Mouse (Mus musculus): Measurements from ENCODE around the gene Ffar2. TPM values are rescaled to one million over a fixed set of nuclear protein-coding genes. Genes with fewer than 3 reads are reported as not detected.
A peak's percentile ranks its signal among the peaks of the same experiment; 100 is the strongest.

Ffar2 gene
- polyA plus RNA-seq, 1 experiment from 2014 or later = 0.50 TPM

DNA sequence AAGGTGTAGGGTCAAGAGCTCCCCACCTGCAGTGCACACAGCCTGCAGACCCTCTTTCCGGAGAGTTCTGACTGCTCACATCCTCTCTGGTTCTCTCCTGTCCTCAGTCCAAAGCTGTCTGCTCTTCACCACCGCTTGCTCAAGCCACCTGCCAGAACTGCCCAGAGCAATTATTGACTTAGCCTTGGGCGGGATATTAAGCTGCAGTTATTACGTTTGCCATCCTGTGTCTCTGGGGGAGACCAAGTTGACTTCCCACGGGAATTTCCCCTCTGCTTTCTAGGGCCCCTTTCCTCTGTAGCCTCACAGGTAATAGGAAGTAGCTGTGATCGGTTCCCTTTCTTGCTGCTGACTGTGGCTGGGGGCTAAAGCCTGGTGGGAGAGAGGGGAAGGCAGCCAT, 3.4 kb downstream of the Ffar2 start:
- H3K9ac ChIP-seq (replicated peaks) = no peak overlapping the region
- no peaks in the 10 kb centered on the region for H3K36me3 ChIP-seq
- no peaks in the 10 kb centered on the region for H3K4me1 ChIP-seq (replicated peaks)
- no peak overlapping the region for H3K4me3 ChIP-seq (replicated peaks)
- 78% methylated on average over 6 of the region's 6 CpGs for WGBS
- no peaks in the 10 kb centered on the region for H3K9me3 ChIP-seq
- no peak overlapping the region for H3K4me2 ChIP-seq (replicated peaks)
- no peaks in the 10 kb centered on the region for H3K27me3 ChIP-seq
- ATAC-seq = no peak
- H3K27ac ChIP-seq = no peak overlapping the region

DNA sequence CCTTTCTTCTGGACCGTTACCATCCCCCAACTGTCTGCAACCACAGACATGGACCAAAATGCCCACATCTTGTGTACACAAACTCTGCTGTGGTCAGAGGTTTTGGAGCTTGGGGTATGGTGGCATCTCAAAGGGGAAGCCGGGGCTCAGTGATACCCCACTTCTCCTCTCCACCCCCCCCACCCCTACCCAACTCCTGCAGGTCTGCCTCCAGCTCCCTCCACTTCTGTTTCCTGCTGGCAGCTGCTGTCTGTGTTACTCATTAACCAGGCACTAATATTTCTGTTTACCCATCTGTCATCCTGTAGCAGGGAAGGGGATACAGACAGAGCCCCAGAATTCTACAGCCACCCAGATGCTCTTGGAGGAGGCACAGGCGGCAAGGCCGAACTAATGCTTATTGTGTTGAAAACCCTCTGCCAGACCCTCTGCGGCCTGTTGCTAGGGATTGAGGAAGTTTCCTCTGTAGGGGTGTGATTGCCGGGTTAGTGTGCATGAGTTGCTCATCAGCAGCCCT, 11.2 kb downstream of the Ffar2 start:
- Histone ChIP-seq H3K4me2 (replicated peaks) (no peak overlapping the region), H3K4me1 (replicated peaks) (no peaks in the 10 kb centered on the region), H3K27me3 (no peaks in the 10 kb centered on the region), H3K27ac (no peak overlapping the region), H3K9ac (replicated peaks) (no peak overlapping the region), H3K36me3 (no peaks in the 10 kb centered on the region), H3K4me3 (replicated peaks) (no peak overlapping the region), H3K9me3 (no peaks in the 10 kb centered on the region)
- ATAC-seq = no peak
- WGBS = 65% methylated on average over 6 of the region's 6 CpGs

DNA sequence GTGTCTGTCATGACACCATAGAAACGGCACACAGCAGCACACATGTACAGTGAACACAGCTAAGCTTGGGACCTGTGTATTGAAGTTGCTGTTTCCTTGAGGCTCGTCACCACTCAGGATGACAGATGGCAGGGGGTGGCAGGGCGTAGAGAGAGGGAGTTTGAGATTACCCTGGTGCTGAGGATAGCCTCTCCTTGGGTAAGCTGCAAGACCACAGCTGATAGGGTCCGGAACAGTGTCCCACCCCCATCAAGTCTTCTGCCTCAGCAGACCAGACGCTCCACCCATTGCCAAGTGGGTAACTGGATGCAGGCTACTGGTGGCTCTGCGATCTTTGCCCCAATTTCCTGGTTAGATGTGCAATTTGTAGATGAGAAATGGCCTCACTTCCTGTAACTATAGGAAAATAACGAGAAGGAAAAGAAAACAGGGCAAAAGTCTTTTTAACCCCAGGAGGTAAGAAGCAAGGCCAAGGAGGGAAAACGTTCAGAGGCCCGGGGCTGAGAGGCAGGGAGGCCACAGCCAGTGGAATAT, 11.8 kb downstream of the Ffar2 start:
- no peaks in the 10 kb centered on the region for H3K4me1 ChIP-seq (replicated peaks)
- H3K9me3 ChIP-seq = no peaks in the 10 kb centered on the region
- peak overlapping the region; percentile 39; the same call in 1 of the 2 replicates for H3K27ac ChIP-seq
- 75% methylated on average over 9 of the region's 9 CpGs for WGBS
- no peaks in the 10 kb centered on the region for H3K36me3 ChIP-seq
- H3K4me3 ChIP-seq (replicated peaks) = no peak overlapping the region
- ATAC-seq = no peak
- H3K4me2 ChIP-seq (replicated peaks) = no peak overlapping the region
- no peaks in the 10 kb centered on the region for H3K27me3 ChIP-seq
- H3K9ac ChIP-seq (replicated peaks) = no peak overlapping the region

DNA sequence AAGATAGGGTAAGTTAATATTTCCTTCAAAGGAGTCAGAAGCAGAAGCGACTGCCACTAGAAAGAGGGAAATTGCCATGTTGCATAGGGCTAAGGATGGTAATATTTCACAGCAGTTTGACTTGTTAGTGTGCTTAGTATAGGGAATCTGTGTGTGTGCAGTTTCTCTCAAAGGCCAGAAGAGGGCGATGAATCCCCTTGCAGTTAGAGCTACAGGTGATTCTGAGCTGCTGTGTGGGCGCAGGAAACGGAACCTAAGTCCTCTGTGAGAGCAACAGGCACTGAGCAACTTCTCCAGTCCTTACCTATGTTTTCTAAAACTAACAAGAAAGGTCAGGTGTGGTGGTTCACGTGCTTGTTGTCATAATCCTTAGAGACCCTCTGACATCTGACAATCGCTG, 13.3 kb downstream of the Ffar2 start:
- H3K4me1 ChIP-seq (replicated peaks) = no peaks in the 10 kb centered on the region
- H3K9me3 ChIP-seq = no peaks in the 10 kb centered on the region
- no peak overlapping the region for H3K4me2 ChIP-seq (replicated peaks)
- WGBS = 56% methylated on average over 6 of the region's 6 CpGs
- ATAC-seq = no peak
- H3K9ac ChIP-seq (replicated peaks) = no peak overlapping the region
- H3K27ac ChIP-seq = no peak overlapping the region
- H3K27me3 ChIP-seq = no peaks in the 10 kb centered on the region
- no peaks in the 10 kb centered on the region for H3K36me3 ChIP-seq
- H3K4me3 ChIP-seq (replicated peaks) = no peak overlapping the region

DNA sequence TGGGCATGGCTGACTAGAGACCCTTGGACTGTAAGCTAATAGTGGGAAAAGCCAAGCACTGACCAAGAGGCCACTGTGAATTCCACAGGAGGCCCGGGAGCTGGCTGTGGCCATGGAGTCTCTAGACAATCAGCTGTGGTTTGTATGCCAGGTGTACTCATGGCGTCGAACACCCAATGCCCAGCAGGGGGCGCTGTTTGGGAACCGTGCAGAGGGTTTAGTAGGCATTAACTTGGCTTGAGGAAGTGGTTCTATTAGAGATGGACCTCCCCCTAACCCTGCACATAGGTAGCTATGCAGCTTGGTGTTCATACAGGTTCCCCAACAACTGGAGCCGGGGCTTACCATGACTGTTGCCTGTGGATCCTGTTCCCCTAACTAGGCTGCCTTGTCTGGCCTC, 17.7 kb downstream of the Ffar2 start:
- H3K4me3 ChIP-seq (replicated peaks) = no peak overlapping the region
- WGBS = 57% methylated on average over 6 of the region's 6 CpGs
- no peak for ATAC-seq
- H3K4me1 ChIP-seq (replicated peaks) = no peaks in the 10 kb centered on the region
- H3K27ac ChIP-seq = no peak overlapping the region
- no peaks in the 10 kb centered on the region for H3K9me3 ChIP-seq
- H3K4me2 ChIP-seq (replicated peaks) = no peak overlapping the region
- H3K36me3 ChIP-seq = no peaks in the 10 kb centered on the region
- no peaks in the 10 kb centered on the region for H3K27me3 ChIP-seq
- no peak overlapping the region for H3K9ac ChIP-seq (replicated peaks)

DNA sequence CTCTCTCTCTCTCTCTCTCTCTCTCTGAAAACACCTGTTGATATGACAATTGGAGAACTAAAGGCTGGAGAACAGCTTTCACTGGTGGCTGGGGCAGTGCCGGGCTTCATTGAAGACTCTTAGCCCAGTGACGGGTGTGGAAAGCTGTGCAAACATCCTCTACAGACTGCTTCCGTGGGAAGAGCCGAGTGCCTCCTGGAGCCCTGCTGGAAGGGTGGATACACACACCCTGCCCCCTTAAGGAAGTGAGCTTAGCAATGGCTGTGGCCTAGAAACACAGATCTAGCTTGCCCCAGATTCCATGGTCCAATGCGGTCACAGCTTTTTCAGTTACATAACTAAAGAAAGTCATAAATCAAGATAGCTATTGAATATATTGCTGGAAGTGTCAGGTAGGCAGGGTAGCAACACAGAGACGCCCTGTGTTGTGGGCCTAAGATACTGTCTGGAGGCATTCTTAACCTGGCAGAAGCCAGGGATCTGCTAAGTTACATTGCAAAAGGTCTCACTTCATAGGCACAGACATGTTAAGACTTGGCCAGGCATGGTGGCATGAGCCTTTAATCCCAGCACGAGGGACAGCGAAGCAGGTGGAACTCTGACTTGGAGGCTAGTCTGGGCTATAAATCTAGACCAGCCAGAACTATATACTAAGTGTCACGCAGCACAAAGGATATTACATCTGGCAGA, 19.4 kb downstream of the Ffar2 start:
- H3K9me3 ChIP-seq = 0 out of 2 replicates have a peak, but pooled peaks cover 4% of the 10 kb centered on the region
- no peak overlapping the region for H3K9ac ChIP-seq (replicated peaks)
- no peaks in the 10 kb centered on the region for H3K4me1 ChIP-seq (replicated peaks)
- no peak overlapping the region for H3K27ac ChIP-seq
- no peak overlapping the region for H3K4me3 ChIP-seq (replicated peaks)
- WGBS = 88% methylated on average over 9 of the region's 9 CpGs
- no peak overlapping the region for H3K4me2 ChIP-seq (replicated peaks)
- H3K27me3 ChIP-seq = no peaks in the 10 kb centered on the region
- H3K36me3 ChIP-seq = no peaks in the 10 kb centered on the region
- ATAC-seq = no peak

DNA sequence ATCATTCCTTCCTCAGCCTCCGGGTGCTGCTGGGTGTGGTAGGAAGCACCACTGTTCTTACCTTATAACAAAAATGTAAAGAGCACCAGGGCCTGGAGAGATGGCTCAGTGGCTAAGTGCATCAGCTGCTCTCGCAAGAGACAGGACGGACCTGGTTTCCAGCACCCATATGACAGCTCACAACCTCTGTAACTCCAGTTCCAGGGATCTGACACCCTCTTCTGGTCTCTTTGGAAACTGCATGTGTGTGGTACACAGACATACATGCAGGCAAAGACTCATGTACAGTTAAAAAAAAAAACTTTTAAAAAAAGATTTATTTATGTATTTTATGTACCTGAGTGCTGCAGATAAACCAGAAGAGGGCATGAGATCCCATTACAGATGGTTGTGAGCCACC, 20.3 kb downstream of the Ffar2 start:
- whole genome bisulfite sequencing = 94% methylated on average over 3 of the region's 3 CpGs
- no peaks in the 10 kb centered on the region for H3K27me3 ChIP-seq
- no peak for ATAC-seq
- H3K27ac ChIP-seq = no peak overlapping the region
- no peaks in the 10 kb centered on the region for H3K4me1 ChIP-seq (replicated peaks)
- no peaks in the 10 kb centered on the region for H3K36me3 ChIP-seq
- H3K9me3 ChIP-seq = 0 out of 2 replicates have a peak, but pooled peaks cover 4% of the 10 kb centered on the region
- no peak overlapping the region for H3K4me2 ChIP-seq (replicated peaks)
- no peak overlapping the region for H3K4me3 ChIP-seq (replicated peaks)
- H3K9ac ChIP-seq (replicated peaks) = no peak overlapping the region

DNA sequence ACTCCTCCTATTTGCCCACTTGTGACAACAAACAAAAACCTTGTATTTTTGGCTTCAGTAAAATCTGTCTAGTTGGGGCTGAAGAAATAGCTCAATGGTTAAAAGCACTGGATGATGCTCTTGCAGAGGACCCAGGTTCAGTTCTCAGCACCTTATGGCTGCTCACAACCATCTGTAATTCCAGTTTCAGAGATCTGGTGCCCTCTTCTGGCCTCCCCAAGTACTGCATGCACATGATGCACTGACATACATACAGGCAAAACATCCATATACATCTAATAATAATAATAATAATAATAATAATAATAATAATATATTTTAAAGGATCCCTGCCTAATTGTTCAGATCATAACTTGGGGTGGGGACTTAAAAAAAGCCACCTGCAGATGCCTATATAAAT, 22.9 kb downstream of the Ffar2 start:
- no peak for ATAC-seq
- H3K4me1 ChIP-seq (replicated peaks) = no peaks in the 10 kb centered on the region
- H3K9me3 ChIP-seq = 0 out of 2 replicates have a peak, but pooled peaks cover 4% of the 10 kb centered on the region
- no peak overlapping the region for H3K27ac ChIP-seq
- no peaks in the 10 kb centered on the region for H3K27me3 ChIP-seq
- no peak overlapping the region for H3K9ac ChIP-seq (replicated peaks)
- H3K4me3 ChIP-seq (replicated peaks) = no peak overlapping the region
- no peaks in the 10 kb centered on the region for H3K36me3 ChIP-seq
- H3K4me2 ChIP-seq (replicated peaks) = no peak overlapping the region

DNA sequence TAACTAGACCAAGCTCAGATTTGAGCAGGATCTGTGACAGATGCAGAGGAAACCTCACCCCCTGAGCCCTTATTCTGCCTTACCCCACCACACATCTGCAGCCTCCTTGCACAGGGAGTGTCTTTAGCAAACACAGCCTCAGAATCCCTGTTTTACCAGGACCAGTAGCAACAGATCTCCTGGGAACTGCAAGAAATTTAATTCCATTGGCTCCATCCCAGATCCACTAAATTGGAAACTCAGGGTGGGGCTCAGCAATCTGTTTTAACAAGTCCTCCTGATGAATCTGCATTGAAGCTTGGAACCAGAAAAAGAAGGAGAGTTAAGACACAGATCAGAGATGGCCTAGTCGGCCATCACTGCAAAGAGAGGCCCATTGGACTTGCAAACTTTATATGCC, 26.8 kb downstream of the Ffar2 start:
- Histone ChIP-seq H3K9ac (replicated peaks) (no peak overlapping the region), H3K4me2 (replicated peaks) (no peak overlapping the region), H3K27me3 (no peaks in the 10 kb centered on the region), H3K27ac (no peak overlapping the region), H3K4me3 (replicated peaks) (no peak overlapping the region), H3K4me1 (replicated peaks) (no peaks in the 10 kb centered on the region), H3K9me3 (0 out of 2 replicates have a peak, but pooled peaks cover 4% of the 10 kb centered on the region), H3K36me3 (no peaks in the 10 kb centered on the region)
- WGBS = 100% methylated on average over 1 of the region's 1 CpGs
- no peak for ATAC-seq

DNA sequence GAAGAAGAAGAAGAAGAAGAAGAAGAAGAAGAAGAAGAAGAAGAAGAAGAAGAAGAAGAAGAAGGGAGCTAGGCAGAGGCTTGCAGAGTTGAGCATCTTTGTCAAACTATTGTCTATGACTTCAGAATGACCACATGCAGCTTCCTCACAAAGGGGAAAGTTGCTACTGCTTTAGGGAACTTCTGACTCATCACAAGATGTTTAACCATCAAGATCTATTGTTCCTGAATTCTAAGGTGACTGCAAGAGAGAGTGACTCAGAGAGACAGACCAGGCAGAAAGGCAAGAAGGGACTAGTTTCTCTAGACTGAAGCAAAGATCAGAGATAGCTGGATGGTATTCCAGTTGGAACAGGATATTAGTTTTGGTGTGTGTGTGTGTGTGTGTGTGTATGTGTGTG, 28.7 kb downstream of the Ffar2 start:
- Histone ChIP-seq H3K36me3 (no peaks in the 10 kb centered on the region), H3K4me3 (replicated peaks) (no peak overlapping the region), H3K4me1 (replicated peaks) (no peaks in the 10 kb centered on the region), H3K27ac (no peak overlapping the region), H3K4me2 (replicated peaks) (no peak overlapping the region), H3K27me3 (no peaks in the 10 kb centered on the region), H3K9ac (replicated peaks) (no peak overlapping the region), H3K9me3 (no peaks in the 10 kb centered on the region)
- no peak for ATAC-seq

DNA sequence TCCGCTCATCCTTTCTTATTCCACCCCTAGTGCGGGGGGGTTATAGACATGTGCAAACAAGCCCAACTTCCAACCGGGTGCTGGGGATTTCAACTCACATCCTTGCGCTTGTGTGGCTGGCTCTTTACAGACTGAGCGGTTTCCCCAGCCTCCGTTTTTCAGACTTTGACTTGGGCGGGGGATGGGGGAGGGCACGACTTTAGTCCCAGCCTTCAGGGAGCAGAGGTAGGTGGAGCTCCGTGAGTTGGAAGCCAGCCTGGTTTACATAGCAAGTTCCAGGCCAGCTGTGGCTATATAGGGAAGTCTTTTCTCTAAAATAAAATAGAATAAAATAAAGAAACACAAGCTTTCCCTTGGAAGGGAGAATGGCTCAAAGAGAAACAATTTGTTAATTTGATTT, 31.7 kb downstream of the Ffar2 start:
- no peak for ATAC-seq
- no peaks in the 10 kb centered on the region for H3K36me3 ChIP-seq
- H3K27me3 ChIP-seq = no peaks in the 10 kb centered on the region
- H3K4me1 ChIP-seq (replicated peaks) = no peaks in the 10 kb centered on the region
- H3K9me3 ChIP-seq = no peaks in the 10 kb centered on the region
- no peak overlapping the region for H3K9ac ChIP-seq (replicated peaks)
- H3K4me2 ChIP-seq (replicated peaks) = no peak overlapping the region
- 28% methylated on average over 9 of the region's 9 CpGs for WGBS
- H3K4me3 ChIP-seq (replicated peaks) = no peak overlapping the region
- no peak overlapping the region for H3K27ac ChIP-seq

DNA sequence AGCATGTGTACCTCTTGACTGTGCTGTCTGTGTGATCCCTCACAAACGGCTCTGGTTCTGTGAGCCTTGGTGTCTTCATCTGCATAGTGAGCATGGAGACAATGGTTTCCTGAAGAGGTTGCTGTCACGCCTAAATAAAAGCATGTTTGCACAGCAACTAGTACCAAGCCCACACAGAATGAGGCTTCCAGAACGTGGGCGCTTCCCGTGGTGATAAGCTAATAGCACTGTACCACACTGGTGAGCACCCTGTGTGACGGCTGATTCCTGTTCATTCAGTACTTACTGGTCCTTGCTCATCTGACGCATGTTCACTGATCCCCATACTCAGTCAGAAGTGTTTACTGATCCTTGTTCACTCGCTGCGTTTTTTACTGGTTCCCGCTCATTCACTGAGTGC, 33.4 kb downstream of the Ffar2 start:
- ATAC-seq = no peak
- H3K4me1 ChIP-seq (replicated peaks) = peaks cover 7% of the 10 kb centered on the region
- H3K36me3 ChIP-seq = no peaks in the 10 kb centered on the region
- no peak overlapping the region for H3K4me3 ChIP-seq (replicated peaks)
- no peaks in the 10 kb centered on the region for H3K27me3 ChIP-seq
- H3K9ac ChIP-seq (replicated peaks) = no peak overlapping the region
- 81% methylated on average over 10 of the region's 10 CpGs for WGBS
- H3K9me3 ChIP-seq = no peaks in the 10 kb centered on the region
- H3K27ac ChIP-seq = no peak overlapping the region
- no peak overlapping the region for H3K4me2 ChIP-seq (replicated peaks)

Measured in midbrain, embryonic 13.5 days (tissue).